Mouse (Mus musculus) lung, adult 2 months (tissue): ENCODE results near the gene Ube3c.

ENCODE experiments used
- CTCF ChIP-seq: fragments of 200-500 bp; IDR thresholded peaks from 2 replicates; pipeline ENCODE4 v1.5.1; 2011; ENCODE audit warnings: mild to moderate bottlenecking, low read length, control low read depth; ENCODE audit not compliant: insufficient read depth
- POLR2A ChIP-seq: fragments of 200-500 bp; IDR thresholded peaks from 2 replicates; pipeline ENCODE4 v1.6.1; 2011; ENCODE audit warnings: low read depth, mild to moderate bottlenecking, control low read depth, low read length, borderline replicate concordance; ENCODE audit errors: extremely low read depth

- no peak for TF ChIP-seq CTCF
- TF ChIP-seq POLR2A, result no peak
Measured at GRCm38 (mm10) chr5:29712906-29713305, 143.9 kb downstream of the Ube3c start.
